Mouse (Mus musculus): ENCODE measurements at regions not wholly inside any gene's neighbourhood (a gene's known extent, or its start where the extent isn't known, plus 50 kb on each side); places are given as distances from the start of the nearest gene placed in this dataset.
"Not testable (repeated sequence)": the region's sequence is repeated elsewhere in the genome, so short reads cannot be mapped to it uniquely, and the experiment has no call there.

- no peak for DNase-seq
Measured at GRCm38 (mm10) chr13:69129056-69129620, 129.8 kb upstream of the Adcy2 start.

- no peak for DNase-seq
Measured at GRCm38 (mm10) chr13:69127522-69127921, 128.2 kb upstream of the Adcy2 start.

GRCm38 (mm10) chr13:69118743-69119142 is 119.4 kb upstream of the Adcy2 start:
- DNase-seq = not testable (repeated sequence)

GRCm38 (mm10) chr13:69109168-69109567 is 109.8 kb upstream of the Adcy2 start:
- no peak for DNase-seq

- DNase-seq = peak; percentile 4 to 47
Measured at GRCm38 (mm10) chr13:69086613-69087012, 87.3 kb upstream of the Adcy2 start.

GRCm38 (mm10) chr13:69070336-69070735 is 71.0 kb upstream of the Adcy2 start:
- DNase-seq = no peak

GRCm38 (mm10) chr13:69069817-69070216 is 70.5 kb upstream of the Adcy2 start:
- no peak for DNase-seq

GRCm38 (mm10) chr13:69066636-69067035 is 67.3 kb upstream of the Adcy2 start:
- no peak for DNase-seq

GRCm38 (mm10) chr13:69065285-69065684 is 65.9 kb upstream of the Adcy2 start:
- no peak for DNase-seq

- no peak for DNase-seq
Measured at GRCm38 (mm10) chr13:69062692-69063233, 63.4 kb upstream of the Adcy2 start.

- DNase-seq = no peak
Measured at GRCm38 (mm10) chr13:69061436-69061835, 62.1 kb upstream of the Adcy2 start.
